Mouse (Mus musculus): ENCODE results near the gene Ccna2. TPM values are rescaled to one million over a fixed set of nuclear protein-coding genes. Genes with fewer than 3 reads are reported as not detected.

Ccna2 gene
- polyA plus RNA-seq, 1 experiment from 2014 or later, result 205 TPM

- H3K9me3 ChIP-seq (replicated peaks; ENCODE audit: control insufficient read depth, low read length), result no peaks in the 10 kb centered on the region
- no peak overlapping the region for H3K9ac ChIP-seq (ENCODE audit: low read depth, low read length)
- H3K4me3 ChIP-seq (ENCODE audit: low read depth, low read length), result no peak overlapping the region
- H3K27ac ChIP-seq (ENCODE audit: low read depth, low read length), result no peak overlapping the region
- H3K4me2 ChIP-seq, result no peak overlapping the region
- H3K27me3 ChIP-seq (ENCODE audit: control insufficient read depth, insufficient read depth, low read length), result 0 out of 2 replicates have a peak, but pooled peaks cover 4% of the 10 kb centered on the region
- H3K36me3 ChIP-seq (ENCODE audit: control insufficient read depth, insufficient read depth, low read length), result no peaks in the 10 kb centered on the region
- WGBS (ENCODE audit: insufficient replicate concordance), result 36% methylated on average over 2 of the region's 2 CpGs
- no peaks in the 10 kb centered on the region for H3K4me1 ChIP-seq (ENCODE audit: control insufficient read depth, insufficient read depth, low read length)
- no peak for ATAC-seq (replicated peaks; ENCODE audit: insufficient number of reproducible peaks, low FRiP score, low TSS enrichment)
Observed at GRCm38 (mm10) chr3:36531242-36531641, 40.7 kb downstream of the Ccna2 start.

GRCm38 (mm10) chr3:36530781-36531180 lies 41.2 kb downstream of the Ccna2 start:
- 50% methylated on average over 5 of the region's 5 CpGs for whole genome bisulfite sequencing (ENCODE audit: insufficient replicate concordance)
- Histone ChIP-seq H3K9ac (ENCODE audit: low read depth, low read length) (no peak overlapping the region), H3K4me1 (ENCODE audit: control insufficient read depth, insufficient read depth, low read length) (no peaks in the 10 kb centered on the region), H3K4me2 (no peak overlapping the region), H3K4me3 (ENCODE audit: low read depth, low read length) (no peak overlapping the region), H3K36me3 (ENCODE audit: control insufficient read depth, insufficient read depth, low read length) (no peaks in the 10 kb centered on the region), H3K27me3 (ENCODE audit: control insufficient read depth, insufficient read depth, low read length) (0 out of 2 replicates have a peak, but pooled peaks cover 4% of the 10 kb centered on the region), H3K9me3 (replicated peaks; ENCODE audit: control insufficient read depth, low read length) (no peaks in the 10 kb centered on the region), H3K27ac (ENCODE audit: low read depth, low read length) (no peak overlapping the region)
- ATAC-seq (replicated peaks; ENCODE audit: insufficient number of reproducible peaks, low FRiP score, low TSS enrichment), result no peak

DNA sequence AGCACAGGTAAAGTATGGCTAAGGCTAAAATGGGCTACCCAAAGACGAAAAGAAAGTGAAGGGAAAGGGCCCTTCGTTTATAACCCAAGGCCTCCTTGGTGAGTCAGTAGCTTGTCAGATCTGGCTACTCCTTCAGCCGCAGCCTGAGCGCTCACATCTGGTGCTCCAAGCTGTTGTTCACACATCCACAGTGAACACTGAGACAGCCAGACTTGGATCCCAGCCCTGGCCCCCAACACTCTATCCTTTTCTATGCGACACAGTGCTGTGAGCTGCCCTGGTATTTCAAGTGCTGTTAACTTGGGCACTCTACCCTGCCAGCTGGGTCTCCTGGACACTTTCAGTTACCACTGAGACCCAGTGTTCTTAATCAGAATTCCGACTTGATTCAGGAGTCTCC lies 41.6 kb downstream of the Ccna2 start:
- Histone ChIP-seq H3K36me3 (ENCODE audit: control insufficient read depth, insufficient read depth, low read length) (no peaks in the 10 kb centered on the region), H3K9ac (ENCODE audit: low read depth, low read length) (no peak overlapping the region), H3K27ac (ENCODE audit: low read depth, low read length) (no peak overlapping the region; the same call in 1 of the 2 replicates), H3K4me1 (ENCODE audit: control insufficient read depth, insufficient read depth, low read length) (no peaks in the 10 kb centered on the region), H3K4me3 (ENCODE audit: low read depth, low read length) (no peak overlapping the region), H3K4me2 (no peak overlapping the region), H3K9me3 (replicated peaks; ENCODE audit: control insufficient read depth, low read length) (no peaks in the 10 kb centered on the region), H3K27me3 (ENCODE audit: control insufficient read depth, insufficient read depth, low read length) (0 out of 2 replicates have a peak, but pooled peaks cover 4% of the 10 kb centered on the region)
- ATAC-seq (replicated peaks; ENCODE audit: insufficient number of reproducible peaks, low FRiP score, low TSS enrichment), result no peak
- 64% methylated on average over 6 of the region's 6 CpGs for WGBS (ENCODE audit: insufficient replicate concordance)

GRCm38 (mm10) chr3:36524466-36524865 lies 47.5 kb downstream of the Ccna2 start:
- H3K9me3 ChIP-seq (replicated peaks; ENCODE audit: control insufficient read depth, low read length), result no peaks in the 10 kb centered on the region
- H3K4me2 ChIP-seq, result no peak overlapping the region
- WGBS (ENCODE audit: insufficient replicate concordance), result 55% methylated on average over 3 of the region's 3 CpGs
- peaks cover 19% of the 10 kb centered on the region for H3K27me3 ChIP-seq (ENCODE audit: control insufficient read depth, insufficient read depth, low read length)
- no peak overlapping the region for H3K27ac ChIP-seq (ENCODE audit: low read depth, low read length)
- H3K36me3 ChIP-seq (ENCODE audit: control insufficient read depth, insufficient read depth, low read length), result no peaks in the 10 kb centered on the region
- H3K9ac ChIP-seq (ENCODE audit: low read depth, low read length), result no peak overlapping the region
- no peak overlapping the region for H3K4me3 ChIP-seq (ENCODE audit: low read depth, low read length)
- H3K4me1 ChIP-seq (ENCODE audit: control insufficient read depth, insufficient read depth, low read length), result no peaks in the 10 kb centered on the region
- ATAC-seq (replicated peaks; ENCODE audit: insufficient number of reproducible peaks, low FRiP score, low TSS enrichment), result no peak

DNA sequence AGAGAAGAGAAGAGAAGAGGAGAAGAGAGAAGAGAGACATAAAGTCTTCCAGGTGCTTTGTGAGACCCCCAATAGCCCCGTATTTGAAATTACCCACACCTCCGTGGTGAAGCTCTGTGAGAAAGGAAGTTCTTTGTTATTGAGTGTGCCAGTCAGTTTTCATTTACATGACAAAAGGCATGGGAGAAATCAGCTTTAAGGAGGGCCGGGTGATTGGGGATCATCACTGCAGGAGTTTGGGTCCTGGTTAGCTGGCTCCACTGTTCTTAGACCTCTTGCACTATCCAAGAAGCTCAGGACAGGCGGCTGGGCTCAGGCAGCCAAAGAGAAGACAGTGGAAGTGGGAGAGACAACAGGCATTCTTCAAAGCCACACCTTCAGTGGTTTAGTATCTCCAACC lies 49.8 kb downstream of the Ccna2 start:
- no peaks in the 10 kb centered on the region for H3K36me3 ChIP-seq (ENCODE audit: control insufficient read depth, insufficient read depth, low read length)
- no peak overlapping the region for H3K27ac ChIP-seq (ENCODE audit: low read depth, low read length)
- no peak overlapping the region for H3K4me3 ChIP-seq (ENCODE audit: low read depth, low read length)
- no peaks in the 10 kb centered on the region for H3K9me3 ChIP-seq (replicated peaks; ENCODE audit: control insufficient read depth, low read length)
- no peak for ATAC-seq (replicated peaks; ENCODE audit: insufficient number of reproducible peaks, low FRiP score, low TSS enrichment)
- no peak overlapping the region for H3K9ac ChIP-seq (ENCODE audit: low read depth, low read length)
- 11% methylated on average over 4 of the region's 4 CpGs for WGBS (ENCODE audit: insufficient replicate concordance)
- no peak overlapping the region for H3K4me2 ChIP-seq
- H3K4me1 ChIP-seq (ENCODE audit: control insufficient read depth, insufficient read depth, low read length), result no peaks in the 10 kb centered on the region
- H3K27me3 ChIP-seq (ENCODE audit: control insufficient read depth, insufficient read depth, low read length), result peaks cover 19% of the 10 kb centered on the region

DNA sequence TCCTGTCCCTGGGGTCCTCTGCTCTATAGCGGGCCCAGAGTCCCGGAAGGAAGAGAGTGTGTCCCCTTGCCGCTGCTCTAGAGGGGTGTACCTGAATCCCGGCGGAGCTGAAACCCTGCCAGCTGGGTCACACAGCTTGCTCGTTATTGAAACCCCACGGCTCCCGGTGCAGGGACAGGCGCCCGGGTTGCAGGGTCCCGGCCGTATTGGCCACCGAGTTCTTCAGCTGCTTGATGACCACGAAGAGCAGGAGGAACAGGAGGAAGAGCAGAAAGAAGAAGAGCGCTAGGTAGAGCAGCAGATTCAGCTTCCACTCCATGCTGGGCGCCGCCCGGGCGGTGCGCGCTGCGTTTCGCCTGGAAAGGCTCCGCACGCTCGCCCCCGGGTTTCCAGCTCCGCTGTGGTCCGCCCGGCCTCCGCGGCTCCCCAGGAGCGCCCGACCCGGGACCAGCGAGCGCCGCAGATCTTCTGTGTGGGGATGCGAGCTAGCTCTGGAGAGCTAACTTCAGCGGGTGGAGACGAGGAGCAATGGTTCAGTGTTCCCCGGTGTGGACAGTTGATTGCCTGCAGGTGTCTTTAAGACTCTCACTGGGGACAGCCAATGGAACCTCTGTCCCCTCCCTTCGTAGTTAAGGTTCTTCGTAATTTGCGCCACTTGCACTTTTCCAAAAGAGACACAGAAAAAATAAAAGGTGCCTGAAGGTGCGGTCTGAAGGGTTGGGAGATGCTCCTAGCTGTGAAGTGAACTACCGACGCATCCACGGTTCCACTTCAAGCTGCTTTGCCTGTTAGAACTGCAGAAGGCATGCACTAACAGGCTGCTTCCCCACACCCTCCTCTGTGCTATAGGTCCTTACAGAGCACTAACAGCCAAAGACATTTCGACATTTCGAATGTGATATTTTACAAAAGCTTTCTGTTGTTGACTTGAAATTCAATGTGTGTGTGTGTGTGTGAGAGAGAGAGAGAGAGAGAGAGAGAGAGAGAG lies 50.6 kb downstream of the Ccna2 start, which contains the start of gene Gm11549:
Gm11549 (minus strand) TSS at position 741 of the 988 bp plus-strand sequence.
- no peak for ATAC-seq (replicated peaks; ENCODE audit: insufficient number of reproducible peaks, low FRiP score, low TSS enrichment)
- Histone ChIP-seq H3K4me2 (peak within 1 kb of the TSS; percentile 97), H3K27me3 (ENCODE audit: control insufficient read depth, insufficient read depth, low read length) (peaks cover 19% of the 10 kb centered on the region), H3K4me3 (ENCODE audit: low read depth, low read length) (peak within 1 kb of the TSS; percentile 55), H3K4me1 (ENCODE audit: control insufficient read depth, insufficient read depth, low read length) (no peaks in the 10 kb centered on the region), H3K36me3 (ENCODE audit: control insufficient read depth, insufficient read depth, low read length) (no peaks in the 10 kb centered on the region), H3K9me3 (replicated peaks; ENCODE audit: control insufficient read depth, low read length) (no peaks in the 10 kb centered on the region), H3K27ac (ENCODE audit: low read depth, low read length) (no peak within 1 kb of the TSS), H3K9ac (ENCODE audit: low read depth, low read length) (peak within 1 kb of the TSS; percentile 58)
- 1% methylated on average over 51 of the region's 51 CpGs for WGBS (ENCODE audit: insufficient replicate concordance)

- no peaks in the 10 kb centered on the region for H3K4me1 ChIP-seq (ENCODE audit: control insufficient read depth, insufficient read depth, low read length)
- ATAC-seq (replicated peaks; ENCODE audit: insufficient number of reproducible peaks, low FRiP score, low TSS enrichment), result no peak
- no peak overlapping the region for H3K27ac ChIP-seq (ENCODE audit: low read depth, low read length)
- 79% methylated on average over 9 of the region's 9 CpGs for WGBS (ENCODE audit: insufficient replicate concordance)
- H3K9ac ChIP-seq (ENCODE audit: low read depth, low read length), result no peak overlapping the region
- H3K9me3 ChIP-seq (replicated peaks; ENCODE audit: control insufficient read depth, low read length), result no peaks in the 10 kb centered on the region
- no peak overlapping the region for H3K4me2 ChIP-seq
- H3K4me3 ChIP-seq (ENCODE audit: low read depth, low read length), result no peak overlapping the region
- H3K27me3 ChIP-seq (ENCODE audit: control insufficient read depth, insufficient read depth, low read length), result peaks cover 13% of the 10 kb centered on the region
- H3K36me3 ChIP-seq (ENCODE audit: control insufficient read depth, insufficient read depth, low read length), result no peaks in the 10 kb centered on the region
Observed at GRCm38 (mm10) chr3:36516196-36516595, 55.8 kb downstream of the Ccna2 start.
